In the genomic region with DNA sequence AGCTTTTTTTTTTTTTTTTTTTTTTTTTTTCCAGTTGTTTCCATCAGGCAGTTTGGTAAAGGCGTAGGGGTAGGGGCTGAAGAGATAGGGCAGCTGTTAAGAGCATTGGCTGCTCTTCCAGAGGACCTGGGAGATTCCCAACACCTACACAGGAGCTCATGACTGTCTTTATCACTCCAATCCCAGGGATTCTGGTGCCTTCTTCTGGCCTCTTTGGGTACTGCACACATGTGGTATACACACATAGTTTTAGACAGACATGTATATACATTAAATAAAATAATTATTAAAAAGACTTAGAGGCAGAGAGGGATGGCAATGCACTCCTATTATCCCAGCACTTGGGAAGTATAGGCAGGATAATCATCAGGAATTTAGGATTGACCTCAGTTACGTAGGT, we compare ENCODE assay signal across 22 mouse cellular contexts. TPM values are rescaled to one million over a fixed set of nuclear protein-coding genes. Genes with fewer than 3 reads are reported as not detected.
DNase-seq lines count a peak whose midpoint lies in the region; TF ChIP-seq lines count a peak whose summit lies in the region.
"Had no signal": no experiment of that assay in that cellular context is flagged by ENCODE, and none has a peak within 500 bp of the region (broad histone marks: within the 10 kb centered on the region; RNA-seq: fewer than 3 reads in every experiment).

No protein-coding gene starts in this region.

- in situ Hi-C loops in CH12.LX (cut with MboI; ENCODE audit: low pct_ligation_motif_present, low pct_unique_long_range_greater_than_20kb, low sequenced_read_pairs) (no loop called here), ES-E14 (cut with MboI; ENCODE audit: low sequenced_read_pairs in 2 of 2, unreplicated experiment in 2 of 2) (no loop called here)

- TF ChIP-seq RAD21 in CH12.LX (IDR thresholded peaks at IDR 0.05; ENCODE audit: low read depth, low read length): no peak; the same call in 1 of the 2 replicates

- no peak for TF ChIP-seq EP300 in CH12.LX (IDR thresholded peaks at IDR 0.05; ENCODE audit: low read length)

- dilution Hi-C loops in CH12.LX (cut with MboI; ENCODE audit: extremely low pct_ligation_motif_present, extremely low pct_unique_long_range_greater_than_20kb, low sequenced_read_pairs): no loop called here

- DNase-seq in layer of hippocampus, adult 2 months (ENCODE audit: low spot score in 2 of 2): no peak
- DNase-seq in layer of hippocampus, postnatal 36 days: no peak
- DNase-seq in CH12.LX (ENCODE audit: extremely low read depth): no peak
- no peak for DNase-seq in ES-E14 (ENCODE audit: low read depth, low spot score)
- peak; percentile 39 for DNase-seq in induced T-regulatory cell, adult 2 months (ENCODE audit: low read depth)
- DNase-seq in adrenal gland, adult 8-10 months: no peak
- no peak for DNase-seq in spleen, postnatal 4 days (ENCODE audit: low spot score in 2 of 2)
- DNase-seq: cerebellum, adult 9-10 months; heart, adult 18-20 months; midbrain, embryonic 14.5 days; right cerebral cortex, adult 18-20 months; thymus, adult 2 months had no signal

- no peak overlapping the region for H3K4me3 ChIP-seq in layer of hippocampus, adult 2 months
- H3K4me3 ChIP-seq in CH12.LX (replicated peaks in 1 of 3; ENCODE audit: low read depth in 2 of 3, low read length in 2 of 3, poor library complexity in 1 of 3) (no peak overlapping the region), ES-E14 (ENCODE audit: insufficient read depth in 1 of 2, low read depth in 1 of 2, low read length in 2 of 2, poor library complexity in 1 of 2, severe bottlenecking in 1 of 2) (no peak overlapping the region)
- H3K4me3 ChIP-seq: forebrain, embryonic 15.5 days; hindbrain, embryonic 10.5 days; kidney, embryonic 15.5 days; left cerebral cortex, adult 2 months had no signal

- H3K27me3 ChIP-seq in CH12.LX (replicated peaks): no peaks in the 10 kb centered on the region
- H3K27me3 ChIP-seq: forebrain, embryonic 15.5 days; kidney, embryonic 15.5 days; Patski had no signal

- peaks cover 6% of the 10 kb centered on the region for H3K79me2 ChIP-seq in CH12.LX (replicated peaks; ENCODE audit: control insufficient read depth, extremely low read depth, insufficient read depth, poor library complexity, severe bottlenecking)

- TF ChIP-seq POLR2A in CH12.LX (IDR thresholded peaks at IDR 0.05; ENCODE audit: low read depth, low read length): no peak

- H3K9ac ChIP-seq in CH12.LX (ENCODE audit: insufficient read depth, low read depth): no peak overlapping the region
- H3K9ac ChIP-seq in ES-E14 (ENCODE audit: insufficient read depth, low read depth, low read length, poor library complexity, severe bottlenecking): no peak overlapping the region
- H3K9ac ChIP-seq: forebrain, embryonic 15.5 days; kidney, embryonic 15.5 days had no signal

- no peak overlapping the region for H3K4me2 ChIP-seq in CH12.LX (ENCODE audit: insufficient read depth, low read depth, poor library complexity, severe bottlenecking)
- H3K4me2 ChIP-seq: forebrain, embryonic 15.5 days; kidney, embryonic 15.5 days had no signal

- H3K4me1 ChIP-seq in CH12.LX (ENCODE audit: control insufficient read depth in 1 of 2, insufficient read depth in 2 of 2): peaks cover 5 to 20% of the 10 kb centered on the region in 2 experiments
- H3K4me1 ChIP-seq in ES-E14 (ENCODE audit: control insufficient read depth in 2 of 2, insufficient read depth in 2 of 2, low read length in 2 of 2, poor library complexity in 1 of 2): peaks cover 3 to 14% of the 10 kb centered on the region in 2 experiments; a peak in 2 of 4 replicates

- H3K27ac ChIP-seq in layer of hippocampus, adult 2 months: no peak overlapping the region
- H3K27ac ChIP-seq in CH12.LX (ENCODE audit: insufficient read depth, low read depth): no peak overlapping the region
- H3K27ac ChIP-seq in ES-E14 (ENCODE audit: insufficient read depth, low read depth, low read length, poor library complexity, severe bottlenecking): no peak overlapping the region
- H3K27ac ChIP-seq: forebrain, embryonic 15.5 days; hindbrain, embryonic 10.5 days; kidney, embryonic 15.5 days; left cerebral cortex, adult 2 months; macrophage had no signal

- TF ChIP-seq CTCF in layer of hippocampus, adult 2 months (conservative IDR thresholded peaks at IDR 0.05): peak; percentile 41
- TF ChIP-seq CTCF in CH12.LX (conservative IDR thresholded peaks at IDR 0.05 in 1 of 2, IDR thresholded peaks at IDR 0.05 in 1 of 2; ENCODE audit: low read depth in 2 of 2, low read length in 2 of 2): peak; percentile 22 to 33; a peak in 1 of 4 replicates

- H3K36me3 ChIP-seq in CH12.LX (replicated peaks in 1 of 2; ENCODE audit: control insufficient read depth in 1 of 2, insufficient read depth in 1 of 2, low read length in 1 of 2) (peaks cover 52 to 92% of the 10 kb centered on the region in 2 experiments), ES-E14 (ENCODE audit: control insufficient read depth, insufficient read depth, low read length, poor library complexity, severe bottlenecking) (peaks cover 12% of the 10 kb centered on the region)

- no peaks in the 10 kb centered on the region for H3K9me3 ChIP-seq in CH12.LX (replicated peaks; ENCODE audit: low read length)
- H3K9me3 ChIP-seq in ES-E14 (ENCODE audit: control insufficient read depth, insufficient read depth, low read depth, low read length): no peaks in the 10 kb centered on the region
- H3K9me3 ChIP-seq: forebrain, embryonic 15.5 days; hindbrain, embryonic 10.5 days; kidney, embryonic 15.5 days had no signal

TF ChIP-seq in CH12.LX, 34 proteins besides CTCF, POLR2A, EP300 and RAD21:
- TF ChIP-seq CHD1 (IDR thresholded peaks at IDR 0.05; ENCODE audit: low read depth, low read length): no peak
- TF ChIP-seq NELFE (IDR thresholded peaks at IDR 0.05; ENCODE audit: low read depth, low read length): no peak
- TF ChIP-seq TCF12 (IDR thresholded peaks at IDR 0.05; ENCODE audit: low read depth, low read length): no peak
- TF ChIP-seq GABPA (IDR thresholded peaks at IDR 0.05; ENCODE audit: insufficient replicate concordance, low read depth, low read length): no peak
- no peak for TF ChIP-seq USF2 (conservative IDR thresholded peaks at IDR 0.05; ENCODE audit: low read depth, low read length)
- no peak for TF ChIP-seq MAX (IDR thresholded peaks at IDR 0.05; ENCODE audit: low read length)
- TF ChIP-seq IRF4 (IDR thresholded peaks at IDR 0.05; ENCODE audit: low read depth, low read length): no peak
- TF ChIP-seq JUND (conservative IDR thresholded peaks at IDR 0.05; ENCODE audit: low read depth, low read length): no peak
TF ChIP-seq in CH12.LX: peak in this region for 0.

TF ChIP-seq in ES-E14, 5 proteins besides CTCF, POLR2A, EP300 and RAD21:
- TF ChIP-seq HCFC1 (IDR thresholded peaks at IDR 0.05; ENCODE audit: borderline replicate concordance, insufficient read depth, low read length) (no peak), ZNF384 (IDR thresholded peaks at IDR 0.05; ENCODE audit: low read depth, low read length) (0 out of 2 replicates have a peak, but pooled peaks have one; percentile 46)

RNA-seq across cellular contexts. Expression of a gene that starts 17.0 kb away (rescaled TPM):
- under 1 TPM; 0.61 to 0.81 TPM for total RNA-seq in layer of hippocampus, adult 2 months (2021)
- total RNA-seq in layer of hippocampus, postnatal 36 days (2021): under 1 TPM; 0.25 to 0.66 TPM
- total RNA-seq in CH12.LX (2012; rRNA removed): 0.25 and 0.42 TPM in 2 replicates
- 0.26 and 0.66 TPM in 2 replicates for total RNA-seq in CH12.LX (2014; rRNA removed)
- 0.79 and 1.4 TPM in 2 replicates for polyA plus RNA-seq in CH12.LX (2012; ENCODE audit: insufficient read length, low read depth)
- total RNA-seq in ES-E14 (2012; rRNA removed): 0.40 and 0.48 TPM in 2 replicates
- total RNA-seq in adrenal gland, adult 8-10 months (2022): not detected
- total RNA-seq: adrenal gland, postnatal 4 days; gastrocnemius, adult 18-20 months; heart, adult 18-20 months had no signal
- polyA plus RNA-seq: heart, embryonic 16.5 days; Patski had no signal

RNA-seq across cellular contexts. Expression of a gene that starts 20.9 kb away (rescaled TPM):
- total RNA-seq in layer of hippocampus, adult 2 months (2021): 10 to 100 TPM; 91.0 to 96.2 TPM
- total RNA-seq in layer of hippocampus, postnatal 36 days (2021): 100 to 1,000 TPM in 1 of 2 experiments, 10 to 100 TPM in 1; 93.2 to 103 TPM
- 80.0 and 97.9 TPM in 2 replicates for total RNA-seq in CH12.LX (2012; rRNA removed)
- total RNA-seq in CH12.LX (2014; rRNA removed): 135 and 148 TPM in 2 replicates
- 263 and 271 TPM in 2 replicates for polyA plus RNA-seq in CH12.LX (2012; ENCODE audit: insufficient read length, low read depth)
- 59.4 and 85.5 TPM in 2 replicates for total RNA-seq in ES-E14 (2012; rRNA removed)
- 100 to 1,000 TPM; 156 to 167 (median 161) TPM for total RNA-seq in adrenal gland, adult 8-10 months (2022)

RNA-seq across cellular contexts. Expression of a gene that starts 35.2 kb away (rescaled TPM):
- total RNA-seq in layer of hippocampus, adult 2 months (2021): not detected
- total RNA-seq in layer of hippocampus, postnatal 36 days (2021): under 1 TPM in 1 of 2 experiments, not detected in 1; 0.23 TPM
- total RNA-seq in CH12.LX (2012; rRNA removed) (0.13 TPM in 1 of 2 replicates, not detected in the other), CH12.LX (2014; rRNA removed) (not detected in 2 replicates), ES-E14 (2012; rRNA removed) (0.49 and 1.0 TPM in 2 replicates)
- 0.14 and 0.33 TPM in 2 replicates for polyA plus RNA-seq in CH12.LX (2012; ENCODE audit: insufficient read length, low read depth)
- total RNA-seq in adrenal gland, adult 8-10 months (2022): under 1 TPM in 3 of 4 experiments, not detected in 1; 0.24 to 0.44 (median 0.37) TPM
- total RNA-seq: gastrocnemius, adult 18-20 months; layer of hippocampus, adult 8-10 months; left cerebral cortex, adult 2 months had no signal
- polyA plus RNA-seq: Patski had no signal

RNA-seq across cellular contexts. Expression of a gene that starts 46.5 kb away (rescaled TPM):
- 10 to 100 TPM; 40.8 to 42.2 TPM for total RNA-seq in layer of hippocampus, adult 2 months (2021)
- total RNA-seq in layer of hippocampus, postnatal 36 days (2021): 10 to 100 TPM; 38.7 to 39.7 TPM
- total RNA-seq in CH12.LX (2012; rRNA removed) (2.7 and 3.1 TPM in 2 replicates), CH12.LX (2014; rRNA removed) (1.0 and 1.2 TPM in 2 replicates), ES-E14 (2012; rRNA removed) (2.7 and 5.9 TPM in 2 replicates)
- 45.2 and 59.9 TPM in 2 replicates for polyA plus RNA-seq in CH12.LX (2012; ENCODE audit: insufficient read length, low read depth)
- total RNA-seq in adrenal gland, adult 8-10 months (2022): 10 to 100 TPM; 13.4 to 21.9 (median 19.1) TPM

RNA-seq across cellular contexts. Expression of a gene that starts 53.1 kb away (rescaled TPM):
- total RNA-seq in layer of hippocampus, adult 2 months (2021): 100 to 1,000 TPM; 256 to 265 TPM
- total RNA-seq in layer of hippocampus, postnatal 36 days (2021): 100 to 1,000 TPM; 257 to 272 TPM
- 635 and 691 TPM in 2 replicates for total RNA-seq in CH12.LX (2012; rRNA removed)
- total RNA-seq in CH12.LX (2014; rRNA removed): 757 and 802 TPM in 2 replicates
- 1,746 and 1,799 TPM in 2 replicates for polyA plus RNA-seq in CH12.LX (2012; ENCODE audit: insufficient read length, low read depth)
- total RNA-seq in ES-E14 (2012; rRNA removed): 321 and 519 TPM in 2 replicates
- 100 to 1,000 TPM; 151 to 278 (median 211) TPM for total RNA-seq in adrenal gland, adult 8-10 months (2022)
